ENCODE assay signal across 13 mouse cellular contexts in the genomic region with DNA sequence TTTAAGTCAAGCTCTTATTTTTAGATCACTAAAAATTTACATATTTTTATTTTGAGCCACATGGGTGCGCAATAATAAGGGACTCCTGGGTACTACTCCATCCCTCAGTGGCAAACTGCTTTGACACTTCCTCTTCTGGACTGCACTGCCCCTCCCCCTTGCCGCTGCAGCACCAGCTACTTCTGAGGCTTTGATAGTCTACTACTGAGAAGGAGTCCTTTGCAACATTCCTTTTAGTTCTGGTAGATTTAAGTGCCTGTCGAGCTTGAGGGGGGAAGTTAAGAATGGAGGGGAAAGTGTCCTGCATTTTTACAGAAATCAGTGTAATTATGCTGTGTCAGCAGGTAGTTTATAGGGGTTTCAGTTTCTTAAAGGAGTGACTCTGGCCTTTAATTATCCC.
A peak's percentile ranks its signal among the peaks of the same experiment; 100 is the strongest.
DNase-seq lines count a peak whose midpoint lies in the region; TF ChIP-seq lines count a peak whose summit lies in the region.
"Had no signal": no experiment of that assay in that cellular context is flagged by ENCODE, and none has a peak within 500 bp of the region (broad histone marks: within the 10 kb centered on the region; RNA-seq: fewer than 3 reads in every experiment).

No protein-coding gene starts in this region.

- no peaks in the 10 kb centered on the region for H3K36me3 ChIP-seq in thymus, adult 2 months (ENCODE audit: control insufficient read depth, insufficient read depth, low read length)
- H3K36me3 ChIP-seq: embryonic facial prominence, embryonic 15.5 days; hindbrain, embryonic 15.5 days; limb, embryonic 13.5 days; neural tube, embryonic 13.5 days had no signal

- H3K27me3 ChIP-seq in thymus, adult 2 months (ENCODE audit: control insufficient read depth, insufficient read depth, low read length), result no peaks in the 10 kb centered on the region
- H3K27me3 ChIP-seq: embryonic facial prominence, embryonic 15.5 days; hindbrain, embryonic 15.5 days; limb, embryonic 13.5 days; neural tube, embryonic 13.5 days had no signal

- TF ChIP-seq POLR2A in thymus, adult 2 months (IDR thresholded peaks at IDR 0.05; ENCODE audit: control insufficient read depth, extremely low read depth, insufficient read depth, low read length, poor library complexity), result no peak

- H3K27ac ChIP-seq in thymus, adult 2 months (ENCODE audit: control insufficient read depth, insufficient read depth, low read length), result no peak overlapping the region
- H3K27ac ChIP-seq: embryonic facial prominence, embryonic 15.5 days; hindbrain, embryonic 15.5 days; limb, embryonic 13.5 days; neural tube, embryonic 13.5 days had no signal

- H3K4me3 ChIP-seq in thymus, adult 2 months (ENCODE audit: control insufficient read depth, insufficient read depth, low read length), result no peak overlapping the region
- H3K4me3 ChIP-seq: embryonic facial prominence, embryonic 15.5 days; hindbrain, embryonic 15.5 days; limb, embryonic 13.5 days; neural tube, embryonic 13.5 days had no signal

- peaks cover 13% of the 10 kb centered on the region for H3K4me1 ChIP-seq in thymus, adult 2 months (replicated peaks; ENCODE audit: control insufficient read depth, insufficient read depth, low read length)
- H3K4me1 ChIP-seq: embryonic facial prominence, embryonic 15.5 days had no signal

- no peak for TF ChIP-seq CTCF in thymus, adult 2 months (IDR thresholded peaks at IDR 0.05; ENCODE audit: borderline replicate concordance, control insufficient read depth, extremely low read depth, insufficient read depth, low read length, poor library complexity)

- DNase-seq in embryo, embryonic 11 days, result peak; percentile 16
- DNase-seq in embryo, embryonic 9.5 days (ENCODE audit: extremely low spot score), result no peak
- peak; percentile 32 for DNase-seq in thymus, adult 2 months
- no peak for DNase-seq in thymus, postnatal 10 days (ENCODE audit: low spot score in 2 of 2)
- peak; percentile 43 for DNase-seq in lung, postnatal 25 days (ENCODE audit: low spot score)
- no peak for DNase-seq in MN1 (ENCODE audit: low spot score)
- no peak for DNase-seq in cerebellum, adult 11-12 months
- DNase-seq in testis, postnatal 14 days (ENCODE audit: low spot score), result no peak
- DNase-seq: adrenal gland, postnatal 14 days had no signal

- 2% methylated on average over 3 of the region's 3 CpGs for WGBS in thymus, adult 2 months

Comparison
In these comparisons a context has a peak if more than half of its experiments do, and no peak if none do; other contexts are left out.
1. DNase-seq: peak in embryo, embryonic 11 days (single experiment), thymus, adult 2 months (single experiment) and lung, postnatal 25 days (single experiment); none in embryo, embryonic 9.5 days (single experiment), thymus, postnatal 10 days (0 of 2), MN1 (single experiment), cerebellum, adult 11-12 months (single experiment) and testis, postnatal 14 days (single experiment).